Mouse (Mus musculus) right cerebral cortex, postnatal 14 days (tissue): ENCODE measurements around the gene Oip5.

ENCODE experiments used
- DNase-seq: peaks from one replicate; pipeline ENCODE4 v3.0.0; 2022

Oip5 gene

GRCm38 (mm10) chr2:119584282-119584681 is 34.0 kb downstream of the Oip5 start:
- DNase-seq = no peak

- no peak for DNase-seq
Measured at GRCm38 (mm10) chr2:119583439-119583838, 34.8 kb downstream of the Oip5 start.

- no peak for DNase-seq
Measured at GRCm38 (mm10) chr2:119581571-119581970, 36.7 kb downstream of the Oip5 start.

GRCm38 (mm10) chr2:119572471-119572870 is 45.8 kb downstream of the Oip5 start:
- no peak for DNase-seq

GRCm38 (mm10) chr2:119566182-119566855 is 52.0 kb downstream of the Oip5 start:
- DNase-seq = no peak

GRCm38 (mm10) chr2:119565284-119565683 is 53.0 kb downstream of the Oip5 start:
- no peak for DNase-seq

- DNase-seq = no peak
Measured at GRCm38 (mm10) chr2:119561794-119562193, 56.5 kb downstream of the Oip5 start.
